Mouse (Mus musculus) gastrocnemius, adult 2 months (tissue): Measurements from ENCODE around the gene Phactr1. TPM values are rescaled to one million over a fixed set of nuclear protein-coding genes. Genes with fewer than 3 reads are reported as not detected.

Experiments used
- DNase-seq: peaks from one replicate; pipeline ENCODE4 v3.0.0; 2022
- H3K27ac ChIP-seq: fragments of 200-600 bp; 2 replicates; pipeline ENCODE4 v1.8.1; 2022; ENCODE audit warnings: mild to moderate bottlenecking
- H3K4me3 ChIP-seq: fragments of 200-600 bp; 2 replicates; pipeline ENCODE4 v1.8.1; 2022; ENCODE audit warnings: mild to moderate bottlenecking, moderate library complexity
- CTCF ChIP-seq: fragments of 200-600 bp; IDR thresholded peaks from 2 replicates; pipeline ENCODE4 v1.8.1; 2022; ENCODE audit warnings: antibody characterized with exemption, mild to moderate bottlenecking, moderate library complexity
- intact Hi-C: fragments of 180-260 bp; cut with DNase I; formaldehyde crosslinking; loops from one replicate; pipeline ENCODE4 v1.15.1; 2025
- total RNA-seq, 2 experiments: library from RNA; stranded (reverse); gene quantifications; 2 replicates each; pipeline ENCODE4 v1.2.3; 2021

Gene Phactr1
- total RNA-seq, 2 experiments from 2014 or later = 1.5 to 2.1 TPM

- Histone ChIP-seq H3K27ac (peak overlapping the region; percentile 54), H3K4me3 (peak overlapping the region; percentile 56)
- DNase-seq = no peak
- intact Hi-C loops = no loop called here
- no peak for TF ChIP-seq CTCF
Measured at GRCm38 (mm10) chr13:43123895-43124682, 443.7 kb downstream of the Phactr1 start.

- peak overlapping the region; percentile 54 for H3K27ac ChIP-seq
- intact Hi-C loops = no loop called here
- 0 out of 2 replicates have a peak overlapping the region, but pooled peaks have one; percentile 4 for H3K4me3 ChIP-seq
- no peak for DNase-seq
- no peak for TF ChIP-seq CTCF
Measured at GRCm38 (mm10) chr13:43124683-43125074, 444.3 kb downstream of the Phactr1 start.

GRCm38 (mm10) chr13:43130161-43130560 lies 449.7 kb downstream of the Phactr1 start:
- DNase-seq = no peak
- intact Hi-C loops = no loop called here
- Histone ChIP-seq H3K27ac (no peak overlapping the region), H3K4me3 (no peak overlapping the region)
- no peak for TF ChIP-seq CTCF

GRCm38 (mm10) chr13:43131741-43132191 lies 451.3 kb downstream of the Phactr1 start:
- H3K27ac ChIP-seq = peak overlapping the region; percentile 82
- no peak for TF ChIP-seq CTCF
- H3K4me3 ChIP-seq = no peak overlapping the region
- intact Hi-C loops = no loop called here
- peak; percentile 47 for DNase-seq

GRCm38 (mm10) chr13:43132859-43133258 lies 452.4 kb downstream of the Phactr1 start:
- H3K27ac ChIP-seq = peak overlapping the region; percentile 82; the same call in 1 of the 2 replicates
- intact Hi-C loops = no loop called here
- DNase-seq = no peak

GRCm38 (mm10) chr13:43133400-43133799 lies 453.0 kb downstream of the Phactr1 start:
- H3K27ac ChIP-seq = no peak overlapping the region
- no peak for DNase-seq
- intact Hi-C loops = no loop called here
- TF ChIP-seq CTCF = no peak
- no peak overlapping the region for H3K4me3 ChIP-seq

More at GRCm38 (mm10) chr13:43132859-43133258, 452.4 kb downstream of the Phactr1 start:
- no peak for TF ChIP-seq CTCF
- no peak overlapping the region for H3K4me3 ChIP-seq

- intact Hi-C loops = no loop called here
- DNase-seq = no peak
- no peak overlapping the region for H3K4me3 ChIP-seq
- no peak overlapping the region for H3K27ac ChIP-seq
- no peak for TF ChIP-seq CTCF
Measured at GRCm38 (mm10) chr13:43134468-43134867, 454.0 kb downstream of the Phactr1 start.

- no peak for DNase-seq
- Histone ChIP-seq H3K4me3 (no peak overlapping the region), H3K27ac (no peak overlapping the region)
- intact Hi-C loops = no loop called here
- TF ChIP-seq CTCF = no peak
Measured at GRCm38 (mm10) chr13:43144720-43145418, 464.4 kb downstream of the Phactr1 start.

- no peak overlapping the region for H3K4me3 ChIP-seq
- DNase-seq = no peak
- no peak overlapping the region for H3K27ac ChIP-seq
- intact Hi-C loops = no loop called here
- TF ChIP-seq CTCF = no peak
Measured at GRCm38 (mm10) chr13:43146515-43147258, 466.3 kb downstream of the Phactr1 start.

- H3K27ac ChIP-seq = no peak overlapping the region
- no peak for DNase-seq
- intact Hi-C loops = no loop called here
- no peak for TF ChIP-seq CTCF
- H3K4me3 ChIP-seq = no peak overlapping the region
Measured at GRCm38 (mm10) chr13:43148692-43149091, 468.3 kb downstream of the Phactr1 start.

- no peak overlapping the region for H3K4me3 ChIP-seq
- no peak overlapping the region for H3K27ac ChIP-seq
- TF ChIP-seq CTCF = no peak
- DNase-seq = no peak
- intact Hi-C loops = no loop called here
Measured at GRCm38 (mm10) chr13:43149661-43150060, 469.2 kb downstream of the Phactr1 start.

GRCm38 (mm10) chr13:43152005-43152520 lies 471.6 kb downstream of the Phactr1 start:
- no peak overlapping the region for H3K4me3 ChIP-seq
- intact Hi-C loops = no loop called here
- no peak for TF ChIP-seq CTCF
- H3K27ac ChIP-seq = no peak overlapping the region
- no peak for DNase-seq

GRCm38 (mm10) chr13:43157370-43157769 lies 476.9 kb downstream of the Phactr1 start:
- H3K4me3 ChIP-seq = no peak overlapping the region
- TF ChIP-seq CTCF = no peak
- intact Hi-C loops = no loop called here
- H3K27ac ChIP-seq = no peak overlapping the region
- no peak for DNase-seq
